Mouse (Mus musculus): Measurements from ENCODE around the gene Ifna1. TPM values are rescaled to one million over a fixed set of nuclear protein-coding genes. Genes with fewer than 3 reads are reported as not detected.
"Not testable (repeated sequence)": the region's sequence is repeated elsewhere in the genome, so short reads cannot be mapped to it uniquely, and the experiment has no call there.

Ifna1 gene
- not detected in 2 replicates for polyA plus RNA-seq (2014; fragmentation: Nextera tagmentation; extraction: Ambion mirVana)

GRCm38 (mm10) chr4:88849698-88850097 lies at the start of gene Ifna1:
Gene Ifna1 (plus strand): TSS chr4:88850087.
- Histone ChIP-seq H3K4me3 (replicated peaks; ENCODE audit: low read depth, low read length) (no peak within 1 kb of the TSS), H3K36me3 (ENCODE audit: control insufficient read depth, insufficient read depth, low read length) (no peaks in the 10 kb centered on the region), H3K4me1 (ENCODE audit: control insufficient read depth, insufficient read depth, low read length) (no peaks in the 10 kb centered on the region), H3K27ac (replicated peaks; ENCODE audit: low read depth, low read length) (no peak within 1 kb of the TSS), H3K27me3 (ENCODE audit: control insufficient read depth, insufficient read depth, low read length) (no peaks in the 10 kb centered on the region), H3K9ac (replicated peaks; ENCODE audit: low read length) (no peak within 1 kb of the TSS), H3K9me3 (ENCODE audit: control insufficient read depth, low read length) (no peaks in the 10 kb centered on the region), H3K4me2 (ENCODE audit: low read length) (no peak within 1 kb of the TSS)
- ATAC-seq (ENCODE audit: low FRiP score, low TSS enrichment) (no peak), DNase-seq (no peak)
- 87% methylated on average over 1 of the region's 1 CpGs for WGBS

GRCm38 (mm10) chr4:88802954-88803353 lies 46.9 kb upstream of the Ifna1 start, which contains the start of gene Gm13287:
Gene Gm13287 (plus strand): TSS chr4:88803254.
- not testable (repeated sequence) for H3K9ac ChIP-seq (replicated peaks; ENCODE audit: low read length); DNase-seq; H3K4me3 ChIP-seq (replicated peaks; ENCODE audit: low read depth, low read length); H3K4me1 ChIP-seq (ENCODE audit: control insufficient read depth, insufficient read depth, low read length); H3K27ac ChIP-seq (replicated peaks; ENCODE audit: low read depth, low read length); H3K4me2 ChIP-seq (ENCODE audit: low read length); H3K9me3 ChIP-seq (ENCODE audit: control insufficient read depth, low read length); H3K36me3 ChIP-seq (ENCODE audit: control insufficient read depth, insufficient read depth, low read length); H3K27me3 ChIP-seq (ENCODE audit: control insufficient read depth, insufficient read depth, low read length); ATAC-seq (ENCODE audit: low FRiP score, low TSS enrichment)
- WGBS, result no CpG with 5 or more reads among the region's 29 CpGs

DNA sequence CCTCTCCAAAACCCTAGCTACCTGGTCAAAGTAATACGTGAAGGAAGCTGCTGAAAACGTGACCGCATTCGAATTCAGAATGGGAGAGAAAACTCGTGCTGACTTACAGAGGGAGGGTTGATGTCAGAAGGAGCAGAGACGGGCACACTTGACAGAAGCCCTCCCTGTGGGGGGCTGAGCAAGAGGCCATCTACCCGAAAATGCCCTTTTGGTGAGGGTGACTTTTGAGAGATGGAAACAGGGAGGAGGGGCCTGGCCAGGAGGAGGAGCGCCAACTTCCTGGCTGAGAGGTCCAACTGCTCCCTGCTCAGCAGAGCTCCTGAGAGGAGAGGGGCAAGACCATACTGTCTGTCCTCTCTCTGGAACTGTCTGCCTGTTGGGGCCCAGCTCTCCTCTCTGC lies 44.7 kb upstream of the Ifna1 start, which contains the start of gene Gm13288:
Gm13288 (plus strand) TSS at position 301 of the 400 bp plus-strand sequence.
- not testable (repeated sequence) for H3K27ac ChIP-seq (replicated peaks; ENCODE audit: low read depth, low read length); H3K9ac ChIP-seq (replicated peaks; ENCODE audit: low read length); H3K27me3 ChIP-seq (ENCODE audit: control insufficient read depth, insufficient read depth, low read length); H3K9me3 ChIP-seq (ENCODE audit: control insufficient read depth, low read length); ATAC-seq (ENCODE audit: low FRiP score, low TSS enrichment); H3K4me1 ChIP-seq (ENCODE audit: control insufficient read depth, insufficient read depth, low read length); DNase-seq; H3K36me3 ChIP-seq (ENCODE audit: control insufficient read depth, insufficient read depth, low read length)
- Histone ChIP-seq H3K4me2 (ENCODE audit: low read length) (peak within 1 kb of the TSS; percentile 38), H3K4me3 (replicated peaks; ENCODE audit: low read depth, low read length) (0 out of 2 replicates have a peak within 1 kb of the TSS, but pooled peaks have one; percentile 14)
- no CpG with 5 or more reads among the region's 8 CpGs for WGBS

- H3K9ac ChIP-seq (replicated peaks; ENCODE audit: low read length); H3K4me1 ChIP-seq (ENCODE audit: control insufficient read depth, insufficient read depth, low read length); DNase-seq; H3K27me3 ChIP-seq (ENCODE audit: control insufficient read depth, insufficient read depth, low read length); H3K36me3 ChIP-seq (ENCODE audit: control insufficient read depth, insufficient read depth, low read length); ATAC-seq (ENCODE audit: low FRiP score, low TSS enrichment); H3K27ac ChIP-seq (replicated peaks; ENCODE audit: low read depth, low read length); H3K9me3 ChIP-seq (ENCODE audit: control insufficient read depth, low read length): not testable (repeated sequence)
- WGBS, result 0% methylated on average over 3 of the region's 34 CpGs
- H3K4me2 ChIP-seq (ENCODE audit: low read length), result peak overlapping the region; percentile 38
- 0 out of 2 replicates have a peak overlapping the region, but pooled peaks have one; percentile 14 for H3K4me3 ChIP-seq (replicated peaks; ENCODE audit: low read depth, low read length)
Observed at GRCm38 (mm10) chr4:88805761-88806160, 44.1 kb upstream of the Ifna1 start.

- H3K27me3 ChIP-seq (ENCODE audit: control insufficient read depth, insufficient read depth, low read length), result no peaks in the 10 kb centered on the region
- H3K27ac ChIP-seq (replicated peaks; ENCODE audit: low read depth, low read length), result no peak within 1 kb of the TSS
- no peak within 1 kb of the TSS for H3K4me2 ChIP-seq (ENCODE audit: low read length)
- H3K9me3 ChIP-seq (ENCODE audit: control insufficient read depth, low read length), result no peaks in the 10 kb centered on the region
- H3K9ac ChIP-seq (replicated peaks; ENCODE audit: low read length), result no peak within 1 kb of the TSS
- H3K36me3 ChIP-seq (ENCODE audit: control insufficient read depth, insufficient read depth, low read length), result no peaks in the 10 kb centered on the region
- ATAC-seq (ENCODE audit: low FRiP score, low TSS enrichment) (no peak), DNase-seq (no peak)
- 66% methylated on average over 3 of the region's 3 CpGs for WGBS
- H3K4me3 ChIP-seq (replicated peaks; ENCODE audit: low read depth, low read length), result no peak within 1 kb of the TSS
- H3K4me1 ChIP-seq (ENCODE audit: control insufficient read depth, insufficient read depth, low read length), result no peaks in the 10 kb centered on the region
Observed at GRCm38 (mm10) chr4:88815928-88816327, 34.0 kb upstream of the Ifna1 start, which contains the start of gene Ifna7. Gene Ifna7 (plus strand): TSS chr4:88816228.

GRCm38 (mm10) chr4:88819659-88820058 lies 30.2 kb upstream of the Ifna1 start, which contains the start of gene Ifna11:
Gene Ifna11 (plus strand): TSS chr4:88819959.
- no peaks in the 10 kb centered on the region for H3K27me3 ChIP-seq (ENCODE audit: control insufficient read depth, insufficient read depth, low read length)
- no peak within 1 kb of the TSS for H3K9ac ChIP-seq (replicated peaks; ENCODE audit: low read length)
- H3K9me3 ChIP-seq (ENCODE audit: control insufficient read depth, low read length), result no peaks in the 10 kb centered on the region
- no peaks in the 10 kb centered on the region for H3K36me3 ChIP-seq (ENCODE audit: control insufficient read depth, insufficient read depth, low read length)
- 97% methylated on average over 1 of the region's 1 CpGs for WGBS
- ATAC-seq (ENCODE audit: low FRiP score, low TSS enrichment), result no peak
- no peak within 1 kb of the TSS for H3K4me2 ChIP-seq (ENCODE audit: low read length)
- DNase-seq, result no peak
- no peak within 1 kb of the TSS for H3K4me3 ChIP-seq (replicated peaks; ENCODE audit: low read depth, low read length)
- no peak within 1 kb of the TSS for H3K27ac ChIP-seq (replicated peaks; ENCODE audit: low read depth, low read length)
- H3K4me1 ChIP-seq (ENCODE audit: control insufficient read depth, insufficient read depth, low read length), result no peaks in the 10 kb centered on the region

DNA sequence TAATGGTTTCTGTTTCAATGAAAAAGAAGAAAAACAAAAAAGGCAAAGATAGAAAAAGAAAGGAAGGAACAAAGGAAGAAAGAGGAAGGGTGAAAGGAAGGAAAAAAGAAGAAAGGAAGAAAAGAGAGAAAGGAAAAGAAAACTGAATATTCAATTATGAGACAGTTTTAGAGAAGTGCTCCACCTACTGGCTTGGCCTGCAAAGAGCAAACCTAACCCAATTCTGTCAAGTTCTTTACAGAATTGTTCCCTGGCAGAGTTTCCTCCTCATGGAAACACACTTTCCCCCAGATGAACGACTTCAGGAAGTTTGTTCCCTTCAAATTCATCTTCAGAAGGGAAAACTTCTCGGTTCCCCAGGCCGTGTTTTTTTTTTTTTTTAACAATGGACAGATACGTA lies 26.9 kb upstream of the Ifna1 start:
- Histone ChIP-seq H3K4me1 (ENCODE audit: control insufficient read depth, insufficient read depth, low read length) (no peaks in the 10 kb centered on the region), H3K27me3 (ENCODE audit: control insufficient read depth, insufficient read depth, low read length) (no peaks in the 10 kb centered on the region), H3K27ac (replicated peaks; ENCODE audit: low read depth, low read length) (no peak overlapping the region), H3K9ac (replicated peaks; ENCODE audit: low read length) (no peak overlapping the region), H3K36me3 (ENCODE audit: control insufficient read depth, insufficient read depth, low read length) (no peaks in the 10 kb centered on the region), H3K9me3 (ENCODE audit: control insufficient read depth, low read length) (no peaks in the 10 kb centered on the region), H3K4me3 (replicated peaks; ENCODE audit: low read depth, low read length) (no peak overlapping the region), H3K4me2 (ENCODE audit: low read length) (no peak overlapping the region)
- ATAC-seq (ENCODE audit: low FRiP score, low TSS enrichment) (no peak), DNase-seq (peak; percentile 67)
- WGBS, result 20% methylated on average over 4 of the region's 4 CpGs

- not testable (repeated sequence) for DNase-seq; H3K4me2 ChIP-seq (ENCODE audit: low read length); H3K9me3 ChIP-seq (ENCODE audit: control insufficient read depth, low read length); H3K4me3 ChIP-seq (replicated peaks; ENCODE audit: low read depth, low read length); ATAC-seq (ENCODE audit: low FRiP score, low TSS enrichment); H3K36me3 ChIP-seq (ENCODE audit: control insufficient read depth, insufficient read depth, low read length); H3K4me1 ChIP-seq (ENCODE audit: control insufficient read depth, insufficient read depth, low read length); H3K9ac ChIP-seq (replicated peaks; ENCODE audit: low read length); H3K27ac ChIP-seq (replicated peaks; ENCODE audit: low read depth, low read length); H3K27me3 ChIP-seq (ENCODE audit: control insufficient read depth, insufficient read depth, low read length)
Observed at GRCm38 (mm10) chr4:88827116-88827515, 22.8 kb upstream of the Ifna1 start, which contains the start of gene Ifna6. Gene Ifna6 (plus strand): TSS chr4:88827416.

DNA sequence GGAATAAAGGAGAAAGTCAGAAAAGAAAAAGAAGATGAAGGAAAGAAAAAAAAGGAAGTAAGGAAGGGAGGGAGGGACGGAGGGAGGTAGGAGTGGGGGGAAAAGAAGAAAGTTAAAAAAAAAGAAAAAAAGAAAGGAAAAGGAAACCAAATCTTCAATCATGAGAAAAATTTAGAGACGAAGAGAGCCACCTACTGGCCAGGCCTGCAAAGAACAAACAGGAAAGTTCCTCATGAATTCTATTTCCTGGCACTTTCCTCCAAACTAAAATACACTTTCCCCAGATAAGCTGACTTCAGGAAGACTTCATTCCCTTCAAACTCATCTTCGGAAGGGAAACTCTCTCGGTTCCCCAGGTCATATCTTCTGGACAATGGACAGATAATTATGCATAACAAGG lies 19.4 kb upstream of the Ifna1 start:
- DNase-seq, result peak; percentile 59
- Histone ChIP-seq H3K27me3 (ENCODE audit: control insufficient read depth, insufficient read depth, low read length) (no peaks in the 10 kb centered on the region), H3K9ac (replicated peaks; ENCODE audit: low read length) (no peak overlapping the region), H3K27ac (replicated peaks; ENCODE audit: low read depth, low read length) (no peak overlapping the region), H3K36me3 (ENCODE audit: control insufficient read depth, insufficient read depth, low read length) (no peaks in the 10 kb centered on the region), H3K4me2 (ENCODE audit: low read length) (no peak overlapping the region), H3K4me1 (ENCODE audit: control insufficient read depth, insufficient read depth, low read length) (no peaks in the 10 kb centered on the region), H3K9me3 (ENCODE audit: control insufficient read depth, low read length) (no peaks in the 10 kb centered on the region), H3K4me3 (replicated peaks; ENCODE audit: low read depth, low read length) (no peak overlapping the region)
- 26% methylated on average over 4 of the region's 4 CpGs for WGBS
- ATAC-seq (ENCODE audit: low FRiP score, low TSS enrichment), result no peak

Measured in midbrain, embryonic 14.5 days (tissue).